Mouse (Mus musculus) megakaryocyte, embryonic 14.5 days (primary cell): ENCODE results near the gene Aebp1.

Experiments
- FLI1 ChIP-seq: IDR thresholded peaks from 2 replicates; pipeline ENCODE4 v1.6.1; 2012; ENCODE audit warnings: low read length, inconsistent platforms, mixed read lengths
- GATA1 ChIP-seq: IDR thresholded peaks from 3 replicates; pipeline ENCODE4 v1.6.1; 2012; ENCODE audit warnings: mixed read lengths, low read length, inconsistent platforms, borderline replicate concordance

GRCm38 (mm10) chr11:5870069-5870468, 8.3 kb downstream of the Aebp1 start:
- TF ChIP-seq FLI1 (no peak), GATA1 (no peak)
